Mouse (Mus musculus) neural tube, embryonic 12.5 days (tissue): Measurements from ENCODE around the gene Mrgprh. TPM values are rescaled to one million over a fixed set of nuclear protein-coding genes. Genes with fewer than 3 reads are reported as not detected.
"Not testable (repeated sequence)": the region's sequence is repeated elsewhere in the genome, so short reads cannot be mapped to it uniquely, and the experiment has no call there.

ENCODE experiments used
- ATAC-seq: fragments of 200-750 bp; cut with Nextera tagmentation; 2 replicates; pipeline ENCODE4 v1.8.0; 2017; ENCODE audit warnings: low read depth, mild to moderate bottlenecking, moderate TSS enrichment, moderate library complexity; ENCODE audit not compliant: low FRiP score
- H3K27ac ChIP-seq: fragments of 300-500 bp; sonication (generic); 2 replicates; pipeline ENCODE4 v1.5.1; 2016
- H3K27me3 ChIP-seq: fragments of 300-500 bp; sonication (generic); replicated peaks from 2 replicates; pipeline ENCODE4 v1.6.1; 2016; ENCODE audit warnings: mild to moderate bottlenecking
- H3K36me3 ChIP-seq: fragments of 300-500 bp; sonication (generic); 2 replicates; pipeline ENCODE4 v1.6.1; 2016; ENCODE audit warnings: mild to moderate bottlenecking
- H3K4me1 ChIP-seq: fragments of 300-500 bp; sonication (generic); 2 replicates; pipeline ENCODE4 v1.6.1; 2016
- H3K4me2 ChIP-seq: fragments of 300-500 bp; sonication (generic); replicated peaks from 2 replicates; pipeline ENCODE4 v1.6.1; 2016; ENCODE audit warnings: mild to moderate bottlenecking
- H3K4me3 ChIP-seq: fragments of 300-500 bp; sonication (generic); 2 replicates; pipeline ENCODE4 v1.5.1; 2016
- H3K9ac ChIP-seq: fragments of 300-500 bp; sonication (generic); 2 replicates; pipeline ENCODE4 v1.6.1; 2016; ENCODE audit warnings: mild to moderate bottlenecking
- H3K9me3 ChIP-seq: fragments of 300-500 bp; sonication (generic); 2 replicates; pipeline ENCODE4 v1.6.1; 2016; ENCODE audit warnings: mild to moderate bottlenecking
- WGBS: fragments of 180-500 bp; shearing (Covaris S2); methylation state at CpG from one replicate; pipeline ENCODE4 v1.1.7; 2016; 5-methylcytosine and 5-hydroxymethylcytosine counted together
- polyA plus RNA-seq: library from polyadenylated mRNA; unstranded; fragments of >200 nt; fragmentation: Nextera tagmentation; extraction: Ambion mirVana; gene quantifications from 2 replicates; pipeline ENCODE4 v1.2.1, GENCODE M21; 2016

Gene Mrgprh
- polyA plus RNA-seq, 1 experiment from 2014 or later: not detected

- no peak overlapping the region for H3K9ac ChIP-seq
- H3K27ac ChIP-seq: no peak overlapping the region
- WGBS: 57% methylated on average over 16 of the region's 16 CpGs
- no peak overlapping the region for H3K4me3 ChIP-seq
- no peak overlapping the region for H3K4me2 ChIP-seq
- H3K36me3 ChIP-seq: no peaks in the 10 kb centered on the region
- H3K4me1 ChIP-seq: no peaks in the 10 kb centered on the region; the same call in 1 of the 2 replicates
- no peaks in the 10 kb centered on the region for H3K9me3 ChIP-seq
- H3K27me3 ChIP-seq: no peaks in the 10 kb centered on the region
- peak; percentile 44 for ATAC-seq
Measured at GRCm38 (mm10) chr17:12872275-12873028, 3.4 kb upstream of the Mrgprh start.

- Histone ChIP-seq H3K27ac (no peak overlapping the region), H3K27me3 (no peaks in the 10 kb centered on the region), H3K4me1 (no peaks in the 10 kb centered on the region), H3K4me2 (peak overlapping the region; percentile 34; the same call in 1 of the 2 replicates), H3K4me3 (no peak overlapping the region), H3K36me3 (no peaks in the 10 kb centered on the region), H3K9ac (no peak overlapping the region), H3K9me3 (no peaks in the 10 kb centered on the region)
- WGBS: 3% methylated on average over 14 of the region's 14 CpGs
- ATAC-seq: no peak
Measured at GRCm38 (mm10) chr17:12880178-12880577, 4.3 kb downstream of the Mrgprh start.

- no peaks in the 10 kb centered on the region for H3K36me3 ChIP-seq
- ATAC-seq: no peak
- no peaks in the 10 kb centered on the region for H3K9me3 ChIP-seq
- 89% methylated on average over 1 of the region's 1 CpGs for WGBS
- no peaks in the 10 kb centered on the region for H3K27me3 ChIP-seq
- no peak overlapping the region for H3K27ac ChIP-seq
- no peak overlapping the region for H3K4me2 ChIP-seq
- no peaks in the 10 kb centered on the region for H3K4me1 ChIP-seq
- no peak overlapping the region for H3K9ac ChIP-seq
- no peak overlapping the region for H3K4me3 ChIP-seq
Measured at GRCm38 (mm10) chr17:12881216-12881615, 5.4 kb downstream of the Mrgprh start.

- Histone ChIP-seq H3K9ac (no peak overlapping the region), H3K27ac (no peak overlapping the region), H3K4me1 (no peaks in the 10 kb centered on the region), H3K4me3 (no peak overlapping the region), H3K27me3 (no peaks in the 10 kb centered on the region), H3K9me3 (no peaks in the 10 kb centered on the region), H3K4me2 (no peak overlapping the region), H3K36me3 (peaks cover 14% of the 10 kb centered on the region)
- 32% methylated on average over 6 of the region's 6 CpGs for WGBS
- no peak for ATAC-seq
Measured at GRCm38 (mm10) chr17:12886620-12887019, 10.8 kb downstream of the Mrgprh start.

GRCm38 (mm10) chr17:12887021-12887775 lies 11.4 kb downstream of the Mrgprh start:
- H3K4me3 ChIP-seq: no peak overlapping the region
- H3K27me3 ChIP-seq: no peaks in the 10 kb centered on the region
- peaks cover 18% of the 10 kb centered on the region for H3K36me3 ChIP-seq
- 87% methylated on average over 15 of the region's 15 CpGs for WGBS
- H3K27ac ChIP-seq: no peak overlapping the region
- no peak overlapping the region for H3K4me2 ChIP-seq
- H3K4me1 ChIP-seq: no peaks in the 10 kb centered on the region
- no peak overlapping the region for H3K9ac ChIP-seq
- no peak for ATAC-seq
- no peaks in the 10 kb centered on the region for H3K9me3 ChIP-seq

- Histone ChIP-seq H3K27me3 (no peaks in the 10 kb centered on the region), H3K4me1 (no peaks in the 10 kb centered on the region), H3K4me3 (no peak overlapping the region), H3K9me3 (no peaks in the 10 kb centered on the region), H3K36me3 (peaks cover 24% of the 10 kb centered on the region), H3K27ac (no peak overlapping the region), H3K4me2 (no peak overlapping the region), H3K9ac (no peak overlapping the region)
- no peak for ATAC-seq
- 92% methylated on average over 4 of the region's 4 CpGs for WGBS
Measured at GRCm38 (mm10) chr17:12891054-12891453, 15.2 kb downstream of the Mrgprh start.

- no peaks in the 10 kb centered on the region for H3K9me3 ChIP-seq
- no peak for ATAC-seq
- H3K4me2 ChIP-seq: no peak overlapping the region
- 93% methylated on average over 9 of the region's 9 CpGs for WGBS
- H3K4me3 ChIP-seq: no peak overlapping the region
- peaks cover 28% of the 10 kb centered on the region for H3K36me3 ChIP-seq
- H3K4me1 ChIP-seq: no peaks in the 10 kb centered on the region
- no peak overlapping the region for H3K27ac ChIP-seq
- H3K27me3 ChIP-seq: no peaks in the 10 kb centered on the region
- H3K9ac ChIP-seq: no peak overlapping the region
Measured at GRCm38 (mm10) chr17:12892033-12892432, 16.2 kb downstream of the Mrgprh start.

- WGBS: 85% methylated on average over 5 of the region's 5 CpGs
- Histone ChIP-seq H3K9me3 (no peaks in the 10 kb centered on the region), H3K4me2 (no peak overlapping the region), H3K27ac (no peak overlapping the region), H3K36me3 (peaks cover 31% of the 10 kb centered on the region), H3K27me3 (no peaks in the 10 kb centered on the region), H3K4me3 (no peak overlapping the region), H3K9ac (no peak overlapping the region), H3K4me1 (no peaks in the 10 kb centered on the region)
- ATAC-seq: no peak
Measured at GRCm38 (mm10) chr17:12897674-12898073, 21.8 kb downstream of the Mrgprh start.

GRCm38 (mm10) chr17:12898607-12899006 lies 22.8 kb downstream of the Mrgprh start:
- whole genome bisulfite sequencing: 41% methylated on average over 2 of the region's 2 CpGs
- H3K36me3 ChIP-seq: peaks cover 36% of the 10 kb centered on the region
- H3K9me3 ChIP-seq, H3K27me3 ChIP-seq, H3K27ac ChIP-seq, H3K4me1 ChIP-seq, H3K9ac ChIP-seq, ATAC-seq, H3K4me3 ChIP-seq, H3K4me2 ChIP-seq: not testable (repeated sequence)

- WGBS: 96% methylated on average over 6 of the region's 6 CpGs
Measured at GRCm38 (mm10) chr17:12902291-12902690, 26.5 kb downstream of the Mrgprh start.

GRCm38 (mm10) chr17:12903372-12904333 lies 27.8 kb downstream of the Mrgprh start:
- peaks cover 40% of the 10 kb centered on the region for H3K36me3 ChIP-seq
- H3K27ac ChIP-seq: no peak overlapping the region
- WGBS: 46% methylated on average over 11 of the region's 12 CpGs
- no peak for ATAC-seq
- H3K27me3 ChIP-seq: no peaks in the 10 kb centered on the region
- no peak overlapping the region for H3K9ac ChIP-seq
- H3K9me3 ChIP-seq: no peaks in the 10 kb centered on the region
- no peak overlapping the region for H3K4me2 ChIP-seq
- no peak overlapping the region for H3K4me3 ChIP-seq
- no peaks in the 10 kb centered on the region for H3K4me1 ChIP-seq

More at GRCm38 (mm10) chr17:12902291-12902690, 26.5 kb downstream of the Mrgprh start:
- no peak for ATAC-seq
- H3K4me3 ChIP-seq: no peak overlapping the region
- H3K27ac ChIP-seq: no peak overlapping the region
- H3K9ac ChIP-seq: no peak overlapping the region
- H3K36me3 ChIP-seq: peaks cover 40% of the 10 kb centered on the region
- no peaks in the 10 kb centered on the region for H3K27me3 ChIP-seq
- no peaks in the 10 kb centered on the region for H3K4me1 ChIP-seq
- H3K4me2 ChIP-seq: no peak overlapping the region
- no peaks in the 10 kb centered on the region for H3K9me3 ChIP-seq

- no peak for ATAC-seq
- WGBS: 73% methylated on average over 1 of the region's 1 CpGs
Measured at GRCm38 (mm10) chr17:12904349-12904748, 28.5 kb downstream of the Mrgprh start.

More at GRCm38 (mm10) chr17:12904349-12904748, 28.5 kb downstream of the Mrgprh start:
- peaks cover 39% of the 10 kb centered on the region for H3K36me3 ChIP-seq
- no peak overlapping the region for H3K4me2 ChIP-seq
- no peak overlapping the region for H3K9ac ChIP-seq
- no peak overlapping the region for H3K27ac ChIP-seq
- H3K27me3 ChIP-seq: no peaks in the 10 kb centered on the region
- no peaks in the 10 kb centered on the region for H3K9me3 ChIP-seq
- no peak overlapping the region for H3K4me3 ChIP-seq
- no peaks in the 10 kb centered on the region for H3K4me1 ChIP-seq
